Mouse (Mus musculus): Measurements from ENCODE around the gene Hrk.
A peak's percentile ranks its signal among the peaks of the same experiment; 100 is the strongest.

Hrk gene

DNA sequence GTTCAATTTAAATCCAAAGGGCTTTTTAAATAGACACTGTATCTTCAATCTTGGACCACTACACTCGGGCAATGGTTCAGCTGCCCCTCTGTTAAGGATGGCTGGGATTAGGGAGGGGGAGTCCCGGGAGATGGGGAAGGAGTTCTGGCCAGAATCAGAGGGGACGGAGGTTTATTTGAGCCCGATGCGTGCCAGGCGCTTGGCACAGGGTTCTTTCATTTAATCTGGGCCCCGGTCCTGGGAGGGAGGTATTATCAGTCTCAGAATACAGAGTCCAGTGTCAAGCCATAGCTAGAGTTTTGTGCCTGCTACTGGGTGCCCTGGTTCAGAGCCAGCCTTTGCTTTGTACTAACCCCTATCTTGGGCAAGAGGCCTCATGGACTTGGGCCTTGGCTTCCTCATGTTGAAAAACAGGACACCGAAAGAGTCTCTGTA lies 3.1 kb downstream of the Hrk start:
- DNase-seq = peak in 1 of 2 experiments; percentile 71

GRCm38 (mm10) chr5:118169222-118170221 lies 5.1 kb downstream of the Hrk start:
- DNase-seq = peak; percentile 31 to 59

DNA sequence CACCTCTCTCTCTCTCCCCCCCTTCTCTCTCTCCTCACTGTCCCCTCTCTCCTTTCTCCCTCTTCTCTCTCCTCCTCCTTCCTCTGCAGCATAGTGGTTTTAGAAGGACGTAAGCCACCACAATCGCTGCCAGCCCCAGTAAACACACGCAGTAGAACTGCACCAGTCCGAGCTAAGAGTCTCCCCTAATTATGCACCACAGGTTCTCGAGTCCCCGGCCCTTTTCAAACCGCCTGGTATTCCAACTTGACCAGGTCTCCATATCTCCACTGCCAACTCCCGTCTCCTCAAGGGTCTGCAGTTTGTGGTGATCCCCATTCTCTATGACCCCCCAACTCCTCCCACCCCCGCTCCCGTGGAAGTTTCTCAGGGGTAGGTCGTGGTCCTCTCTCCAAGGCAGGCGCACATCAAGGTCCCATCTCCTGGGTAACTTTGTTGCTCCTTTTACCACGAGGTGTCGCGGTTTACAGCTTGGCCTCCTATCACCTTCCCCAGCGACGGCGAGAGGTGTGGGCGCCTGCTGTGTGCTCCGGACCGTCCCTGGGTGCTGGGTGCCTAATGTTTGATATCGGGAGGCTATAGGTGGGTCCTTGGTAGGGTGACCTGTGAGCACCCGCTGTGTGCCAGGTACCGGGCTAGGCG lies 6.6 kb downstream of the Hrk start:
- peak; percentile 35 to 66 for DNase-seq

DNA sequence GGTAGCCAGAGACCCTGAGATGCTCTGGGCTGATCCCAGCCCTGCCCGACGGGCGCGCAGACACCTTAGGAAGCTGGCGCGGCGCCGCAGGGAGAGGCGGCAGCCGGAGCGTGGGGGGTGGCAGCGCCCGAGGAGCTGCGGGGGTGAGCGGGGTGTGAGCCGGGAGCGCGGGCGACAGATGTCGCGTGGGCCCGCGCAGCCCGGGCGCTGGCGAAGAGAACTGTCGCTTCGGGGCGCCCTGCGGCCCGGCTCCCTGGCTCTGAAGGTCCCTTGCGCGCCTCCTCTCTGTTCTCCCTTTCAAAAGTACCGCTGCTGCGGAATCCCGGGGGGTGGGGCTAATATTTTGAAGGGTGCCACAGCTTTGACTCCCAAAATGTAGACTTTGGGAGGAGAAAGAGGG lies 7.2 kb downstream of the Hrk start:
- peak in 1 of 2 experiments; percentile 35 for DNase-seq

GRCm38 (mm10) chr5:118172078-118172723 lies 7.8 kb downstream of the Hrk start:
- DNase-seq = no peak

DNA sequence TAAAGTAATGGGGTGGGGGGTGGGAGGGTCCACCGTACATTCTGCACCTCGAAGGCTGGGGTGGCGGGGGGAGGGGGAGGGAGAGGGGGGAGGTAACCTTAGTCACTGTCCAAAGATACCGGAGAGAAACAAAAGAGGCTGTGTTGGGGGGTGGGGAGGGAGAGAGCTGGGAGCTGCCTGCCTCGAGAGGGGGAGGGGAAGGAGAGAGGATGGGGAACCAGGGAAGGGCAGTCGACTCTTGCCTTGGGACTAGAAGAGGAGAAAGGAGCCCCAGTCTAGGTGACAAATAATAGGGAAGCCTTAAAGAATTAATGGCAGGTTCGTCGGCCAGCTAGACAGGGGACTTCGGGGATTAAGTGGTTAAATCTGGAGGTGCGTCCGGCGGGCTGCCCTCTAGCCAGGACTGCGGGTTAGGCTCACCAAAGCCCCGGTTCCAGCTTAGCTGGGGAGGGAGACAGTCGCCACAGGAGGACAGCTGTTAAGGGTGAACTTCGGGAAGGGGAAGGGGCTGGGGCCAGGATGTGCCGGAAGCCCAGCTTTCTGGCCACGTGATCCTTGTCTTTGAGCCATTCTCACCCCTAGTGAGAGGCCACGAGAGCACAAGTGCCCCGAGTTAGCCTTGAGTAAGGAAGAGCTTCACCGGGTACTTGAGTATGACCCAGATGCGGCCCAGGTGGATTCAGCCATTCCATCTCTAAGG lies 10.0 kb downstream of the Hrk start:
- no peak for DNase-seq

DNA sequence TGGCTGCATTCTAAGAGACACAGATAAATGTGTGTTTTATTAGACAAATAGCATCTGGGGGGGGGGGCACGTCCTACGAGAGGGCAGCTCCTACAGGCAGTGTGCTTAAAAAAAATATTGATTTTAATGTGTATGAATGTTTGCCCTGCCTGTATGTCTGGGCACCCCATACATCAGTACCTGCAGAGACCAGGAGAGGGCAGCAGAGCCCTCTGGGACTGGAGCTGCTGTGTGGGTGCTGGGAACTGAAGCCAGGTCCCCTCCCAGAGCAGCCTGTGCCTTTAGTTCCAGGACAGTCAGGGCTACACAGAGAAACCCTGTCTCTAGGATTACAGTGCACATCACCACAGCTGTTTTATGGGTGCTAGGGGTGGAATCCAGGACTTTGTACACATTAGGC lies 10.7 kb downstream of the Hrk start:
- no peak for DNase-seq

DNA sequence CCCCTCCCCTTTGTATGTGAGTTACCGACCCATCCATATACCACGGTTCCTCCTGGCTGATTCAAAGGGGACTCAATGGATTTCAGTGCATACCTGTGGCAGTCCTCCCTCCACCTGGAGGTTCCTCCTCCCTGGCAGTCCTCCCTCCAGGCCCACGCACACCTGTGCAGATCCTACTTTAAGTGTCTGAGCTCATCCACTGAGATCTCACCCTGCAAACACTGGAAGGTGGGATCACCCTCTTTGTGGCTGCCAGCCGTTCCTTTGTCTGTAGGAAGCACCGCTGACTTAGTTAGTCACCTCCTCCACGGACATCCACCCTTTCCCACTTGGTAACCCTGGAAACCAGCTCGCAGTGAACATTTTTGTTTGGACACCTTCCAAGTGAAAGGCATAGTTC lies 13.2 kb downstream of the Hrk start:
- DNase-seq = no peak

GRCm38 (mm10) chr5:118186903-118187633 lies 22.6 kb downstream of the Hrk start:
- no peak for DNase-seq

DNA sequence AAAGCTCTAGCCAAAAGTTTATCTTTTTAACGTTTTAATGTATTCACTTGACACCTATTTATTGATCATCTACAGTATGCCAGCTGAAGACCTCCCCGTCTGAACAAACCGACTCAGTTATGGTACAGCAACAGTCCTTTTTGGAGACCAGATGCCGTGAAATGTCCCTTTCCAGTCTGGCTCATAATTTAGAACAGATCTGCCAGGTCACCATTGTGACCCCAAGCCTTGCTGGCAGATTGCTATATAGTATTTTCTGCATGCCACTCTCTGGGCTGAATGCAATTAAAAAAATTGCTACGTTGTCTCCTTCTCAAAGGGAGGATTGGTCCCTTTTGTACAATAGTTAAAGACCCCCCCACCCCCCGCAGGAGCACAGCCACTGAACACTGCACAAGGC lies 23.9 kb downstream of the Hrk start:
- no peak for DNase-seq

DNA sequence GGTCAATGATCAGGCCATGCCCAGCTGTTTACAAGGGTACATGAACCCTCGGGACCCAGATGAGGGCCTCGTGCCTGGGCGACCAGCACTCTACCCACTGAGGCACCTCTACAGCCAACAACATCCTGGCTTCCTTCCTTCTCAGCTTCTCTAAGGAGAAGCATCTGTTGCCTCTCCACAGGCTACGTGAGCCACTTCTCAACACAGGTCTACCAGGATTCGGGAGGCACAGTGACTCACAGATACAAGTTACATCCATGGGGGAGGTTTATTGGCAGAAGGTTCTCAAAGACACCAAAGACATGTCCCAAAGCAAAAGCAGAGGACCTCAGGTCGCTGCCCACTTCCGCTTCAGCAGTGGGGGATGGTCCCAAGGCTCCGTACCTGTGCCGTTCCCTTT lies 26.0 kb downstream of the Hrk start:
- DNase-seq = no peak

DNA sequence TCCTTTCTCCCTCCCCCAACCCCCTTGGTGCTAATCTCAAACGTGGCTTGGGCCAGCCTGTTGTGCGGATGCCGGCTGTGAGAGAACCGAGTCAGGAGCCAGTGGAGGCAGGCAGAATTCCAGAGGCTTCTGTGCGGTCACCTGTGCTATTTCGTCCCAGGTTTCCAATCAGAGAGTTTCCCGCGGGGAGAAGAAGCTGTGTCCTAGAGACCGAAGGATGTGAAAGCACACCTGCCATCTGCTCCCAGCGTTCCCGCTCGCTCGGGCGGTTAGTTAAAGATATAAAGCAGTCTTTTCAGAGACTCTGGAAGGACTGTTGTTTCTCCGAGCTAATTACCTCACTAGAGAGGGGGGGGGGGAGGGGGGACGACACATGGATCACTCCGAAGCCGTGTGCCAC lies 27.8 kb downstream of the Hrk start:
- DNase-seq = no peak

GRCm38 (mm10) chr5:118197421-118197820 lies 33.0 kb downstream of the Hrk start:
- DNase-seq = no peak

GRCm38 (mm10) chr5:118199670-118200069 lies 35.2 kb downstream of the Hrk start:
- no peak for DNase-seq

- DNase-seq = peak; percentile 6
Measured at GRCm38 (mm10) chr5:118204675-118205440, 40.4 kb downstream of the Hrk start.

DNA sequence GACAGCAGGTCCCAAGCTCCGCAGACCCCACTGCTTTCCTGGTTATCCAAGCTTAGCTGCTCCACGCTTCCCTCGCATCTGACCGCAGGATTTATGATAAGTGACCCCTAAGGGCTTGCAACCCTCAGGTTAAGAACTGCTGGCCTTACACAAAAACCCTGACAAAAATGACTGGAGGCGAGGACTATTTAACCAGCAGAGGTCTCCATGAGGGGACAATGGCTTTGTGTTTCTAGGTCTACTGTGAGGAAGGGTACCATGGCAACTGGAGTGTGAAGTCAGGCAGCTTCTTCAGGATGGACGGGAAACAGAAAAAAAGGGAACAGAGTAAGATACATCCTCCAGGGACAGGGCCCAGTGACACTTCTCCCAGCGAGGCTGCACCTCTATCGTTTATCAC lies 41.4 kb downstream of the Hrk start:
- no peak for DNase-seq

DNA sequence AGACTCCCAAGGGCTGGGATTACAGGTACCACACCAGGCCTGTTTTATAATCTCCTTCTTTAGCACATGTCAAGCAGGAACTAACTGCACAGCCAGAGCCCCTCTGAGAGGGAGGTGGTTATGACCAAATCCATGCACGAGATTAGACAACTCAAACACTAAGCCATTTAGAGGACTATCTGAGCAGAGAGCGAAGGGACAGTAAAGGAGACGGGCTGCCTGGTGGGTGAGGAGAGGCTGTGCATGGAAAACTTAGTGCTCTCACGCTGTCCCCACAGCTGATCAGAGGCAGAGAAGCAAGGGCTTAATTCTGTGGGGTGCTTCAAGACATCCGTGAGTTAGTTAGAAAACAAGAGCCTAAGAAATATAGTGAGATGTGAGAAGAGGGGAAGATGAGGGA lies 49.6 kb downstream of the Hrk start:
- no peak for DNase-seq

DNA sequence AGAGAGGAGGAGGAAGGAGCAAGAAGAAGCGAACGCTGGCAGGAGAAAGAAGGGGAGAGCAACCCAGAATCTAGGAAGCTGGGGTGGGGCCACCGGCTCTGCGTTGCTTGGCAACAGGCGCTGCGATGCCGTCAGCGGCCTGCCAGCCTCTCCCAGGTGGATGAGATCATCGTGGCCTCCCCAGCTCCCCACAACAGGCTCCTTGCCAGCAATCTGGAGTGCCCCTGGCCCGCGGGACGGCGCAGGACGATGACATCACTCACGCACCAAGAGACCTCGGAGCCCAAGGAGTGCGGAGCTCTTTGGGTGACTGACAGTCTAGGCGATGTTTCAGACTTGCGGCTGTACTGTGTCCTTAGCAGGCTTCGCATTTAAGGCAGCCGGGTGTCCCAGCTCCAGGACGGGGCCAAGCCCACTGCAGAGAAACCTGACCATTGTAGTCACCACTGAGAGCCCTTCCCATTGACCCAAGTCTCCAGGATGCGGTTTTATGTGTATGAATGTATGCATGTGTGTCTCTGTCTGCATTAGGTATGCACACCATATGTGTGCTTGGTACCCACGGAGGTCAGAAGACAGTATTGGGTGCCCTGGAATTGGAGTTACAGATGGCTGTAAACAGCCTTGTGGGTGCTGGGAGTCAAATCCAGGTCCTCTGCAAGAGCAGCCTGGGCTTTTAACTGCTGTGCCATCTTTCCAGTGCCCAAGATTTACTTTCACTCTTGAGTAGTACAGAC lies 50.1 kb downstream of the Hrk start:
- peak; percentile 39 to 52 for DNase-seq

DNA sequence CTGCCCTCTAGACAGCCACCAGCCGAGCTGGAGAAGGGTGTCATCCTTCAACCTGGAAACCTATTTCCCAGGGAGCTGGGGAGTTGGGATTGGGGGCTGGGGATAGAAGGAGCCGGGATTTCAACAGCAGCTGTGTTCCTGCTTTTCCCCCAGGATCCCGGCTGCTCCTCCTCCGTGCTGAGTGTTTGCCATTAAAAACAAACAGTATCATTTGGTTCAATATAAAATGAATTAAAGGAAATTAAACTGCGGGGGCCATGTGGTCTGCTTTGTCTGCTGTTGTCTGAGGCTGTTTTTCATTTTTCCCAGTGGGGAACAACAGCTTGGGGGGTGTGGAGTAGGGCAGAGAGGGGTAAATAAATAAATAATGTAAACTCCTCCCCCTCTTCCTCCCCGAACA lies 53.0 kb downstream of the Hrk start:
- peak in 1 of 2 experiments; percentile 4 for DNase-seq

- DNase-seq = no peak
Measured at GRCm38 (mm10) chr5:118223142-118223757, 58.8 kb downstream of the Hrk start.

All from kidney, postnatal 36 days (tissue).